Mouse (Mus musculus) lung, adult 2 months (tissue): ENCODE measurements around the gene Hoxc8.

ENCODE experiments used
- CTCF ChIP-seq: fragments of 200-500 bp; IDR thresholded peaks from 2 replicates; pipeline ENCODE4 v1.5.1; 2011; ENCODE audit warnings: mild to moderate bottlenecking, low read length, control low read depth; ENCODE audit not compliant: insufficient read depth
- POLR2A ChIP-seq: fragments of 200-500 bp; IDR thresholded peaks from 2 replicates; pipeline ENCODE4 v1.6.1; 2011; ENCODE audit warnings: low read depth, mild to moderate bottlenecking, control low read depth, low read length, borderline replicate concordance; ENCODE audit errors: extremely low read depth

GRCm38 (mm10) chr15:103011928-103012486 lies 21.6 kb downstream of the Hoxc8 start:
- no peak for TF ChIP-seq CTCF
- TF ChIP-seq POLR2A = no peak
